8 mouse cellular contexts compared by ENCODE assay signal in genomic region chr11:68385921-68386588, GRCm38 (mm10). TPM values are rescaled to one million over a fixed set of nuclear protein-coding genes. Genes with fewer than 3 reads are reported as not detected.
DNase-seq lines count a peak whose midpoint lies in the region; ATAC-seq and TF ChIP-seq lines count a peak whose summit lies in the region.

No protein-coding gene starts in this region.

- peak overlapping the region; percentile 67 for H3K27ac ChIP-seq in lung, embryonic 14.5 days (ENCODE audit: low read depth)
- no peak overlapping the region for H3K27ac ChIP-seq in brown adipose tissue, adult 24 weeks (replicated peaks; ENCODE audit: low read depth, low read length)
- H3K27ac ChIP-seq in heart, embryonic 12.5 days (ENCODE audit: poor library complexity, severe bottlenecking): peak overlapping the region; percentile 74
- peak overlapping the region; percentile 78 for H3K27ac ChIP-seq in midbrain, embryonic 14.5 days (replicated peaks; ENCODE audit: low read depth, low read length)

- H3K9ac ChIP-seq in lung, embryonic 14.5 days: peak overlapping the region; percentile 61
- peak overlapping the region; percentile 81 for H3K9ac ChIP-seq in heart, embryonic 12.5 days
- H3K9ac ChIP-seq in midbrain, embryonic 14.5 days (replicated peaks; ENCODE audit: low read length): peak overlapping the region; percentile 59

- DNase-seq in lung, embryonic 14.5 days: peak; percentile 54
- no peak for DNase-seq in lung, adult 18-20 months
- DNase-seq in kidney, postnatal 14 days: peak; percentile 61
- peak; percentile 73 for DNase-seq in midbrain, embryonic 14.5 days
- DNase-seq in thymus, postnatal 25 days: peak; percentile 38
- no peak for DNase-seq in spleen, adult 12 weeks (ENCODE audit: low spot score)

- no peak for TF ChIP-seq CTCF in lung, embryonic 14.5 days (IDR thresholded peaks at IDR 0.05; ENCODE audit: low read depth)

- no peaks in the 10 kb centered on the region for H3K36me3 ChIP-seq in lung, embryonic 14.5 days (ENCODE audit: insufficient read depth)
- no peaks in the 10 kb centered on the region for H3K36me3 ChIP-seq in heart, embryonic 12.5 days
- no peaks in the 10 kb centered on the region for H3K36me3 ChIP-seq in midbrain, embryonic 14.5 days (ENCODE audit: control insufficient read depth, insufficient read depth, low read length)

- peak; percentile 55 for ATAC-seq in lung, embryonic 14.5 days (ENCODE audit: insufficient read depth)
- peak; percentile 26; the same call in 1 of the 2 replicates for ATAC-seq in heart, embryonic 12.5 days (ENCODE audit: insufficient number of reproducible peaks, low FRiP score)
- peak; percentile 51 for ATAC-seq in midbrain, embryonic 14.5 days (ENCODE audit: low FRiP score, low TSS enrichment)

- peaks cover 10% of the 10 kb centered on the region for H3K4me1 ChIP-seq in lung, embryonic 14.5 days (ENCODE audit: insufficient read depth)
- H3K4me1 ChIP-seq in brown adipose tissue, adult 24 weeks (ENCODE audit: control insufficient read depth, insufficient read depth, insufficient read length, low read length): peaks cover 10% of the 10 kb centered on the region
- peaks cover 35% of the 10 kb centered on the region for H3K4me1 ChIP-seq in heart, embryonic 12.5 days (replicated peaks)
- H3K4me1 ChIP-seq in midbrain, embryonic 14.5 days (ENCODE audit: control insufficient read depth, insufficient read depth, low read length): peaks cover 19% of the 10 kb centered on the region

- peak overlapping the region; percentile 93 for H3K4me2 ChIP-seq in lung, embryonic 14.5 days
- H3K4me2 ChIP-seq in heart, embryonic 12.5 days: peak overlapping the region; percentile 87
- H3K4me2 ChIP-seq in midbrain, embryonic 14.5 days (ENCODE audit: low read length): peak overlapping the region; percentile 90

- WGBS in lung, embryonic 14.5 days: 2% methylated on average over 49 of the region's 68 CpGs
- WGBS in heart, embryonic 12.5 days: under 1% methylated on average over 67 of the region's 68 CpGs
- WGBS in midbrain, embryonic 14.5 days: under 1% methylated on average over 56 of the region's 68 CpGs

- H3K4me3 ChIP-seq in lung, embryonic 14.5 days (ENCODE audit: low read depth, low read length): peak overlapping the region; percentile 68
- peak overlapping the region; percentile 83 for H3K4me3 ChIP-seq in brown adipose tissue, adult 24 weeks (ENCODE audit: insufficient read depth, low read depth, low read length)
- peak overlapping the region; percentile 67 for H3K4me3 ChIP-seq in heart, embryonic 12.5 days
- peak overlapping the region; percentile 53 for H3K4me3 ChIP-seq in midbrain, embryonic 14.5 days (replicated peaks; ENCODE audit: low read depth, low read length)

- H3K27me3 ChIP-seq in lung, embryonic 14.5 days (ENCODE audit: insufficient read depth, low read length): peaks cover 71% of the 10 kb centered on the region
- H3K27me3 ChIP-seq in heart, embryonic 12.5 days (replicated peaks): peaks cover 81% of the 10 kb centered on the region
- peaks cover 76% of the 10 kb centered on the region for H3K27me3 ChIP-seq in midbrain, embryonic 14.5 days (ENCODE audit: control insufficient read depth, insufficient read depth, low read length)

- no peaks in the 10 kb centered on the region for H3K9me3 ChIP-seq in lung, embryonic 14.5 days (ENCODE audit: low read depth, low read length)
- H3K9me3 ChIP-seq in heart, embryonic 12.5 days (replicated peaks): no peaks in the 10 kb centered on the region
- H3K9me3 ChIP-seq in midbrain, embryonic 14.5 days (ENCODE audit: control insufficient read depth, low read length): no peaks in the 10 kb centered on the region

RNA-seq across cellular contexts. Expression of gene Ntn1, which starts 14.6 kb away (rescaled TPM):
- 2.5 and 3.2 TPM in 2 replicates for polyA plus RNA-seq in lung, embryonic 14.5 days (2014; fragmentation: Nextera tagmentation; extraction: Ambion mirVana)
- polyA plus RNA-seq in brown adipose tissue, adult 24 weeks (2012; ENCODE audit: insufficient read depth, insufficient read length, missing spikeins): 6.1 and 7.6 TPM in 2 replicates
- polyA plus RNA-seq in heart, embryonic 12.5 days (2016; fragmentation: Nextera tagmentation; extraction: Ambion mirVana): 38.6 and 41.9 TPM in 2 replicates
- polyA plus RNA-seq in midbrain, embryonic 14.5 days (2014; fragmentation: Nextera tagmentation; extraction: Ambion mirVana): 8.4 and 12.3 TPM in 2 replicates

RNA-seq across cellular contexts. Expression of gene Pik3r5, which starts 45.9 kb away (rescaled TPM):
- polyA plus RNA-seq in lung, embryonic 14.5 days (2014; fragmentation: Nextera tagmentation; extraction: Ambion mirVana): 0.30 and 0.43 TPM in 2 replicates
- 0.75 and 1.5 TPM in 2 replicates for polyA plus RNA-seq in brown adipose tissue, adult 24 weeks (2012; ENCODE audit: insufficient read depth, insufficient read length, missing spikeins)
- 0.14 and 0.21 TPM in 2 replicates for polyA plus RNA-seq in heart, embryonic 12.5 days (2016; fragmentation: Nextera tagmentation; extraction: Ambion mirVana)
- polyA plus RNA-seq in midbrain, embryonic 14.5 days (2014; fragmentation: Nextera tagmentation; extraction: Ambion mirVana): 0.04 and 0.54 TPM in 2 replicates

Comparison
In these comparisons a context has a peak if more than half of its experiments do, and no peak if none do; other contexts are left out.
1. DNase-seq: peak in lung, embryonic 14.5 days (single experiment), kidney, postnatal 14 days (single experiment), midbrain, embryonic 14.5 days (single experiment) and thymus, postnatal 25 days (single experiment); none in lung, adult 18-20 months (0 of 2) and spleen, adult 12 weeks (single experiment).
2. Peak in every context shown above with its lines, with median percentiles within 50 percentile points of each other: ATAC-seq, H3K4me2 ChIP-seq, H3K4me3 ChIP-seq and H3K9ac ChIP-seq.